Mouse (Mus musculus): ENCODE measurements around the gene Gbp8. TPM values are rescaled to one million over a fixed set of nuclear protein-coding genes. Genes with fewer than 3 reads are reported as not detected.

Gene Gbp8
- polyA plus RNA-seq, 1 experiment, result 1.2 TPM

GRCm38 (mm10) chr5:105032362-105032761 is 107.0 kb downstream of the Gbp8 start:
- Histone ChIP-seq H3K4me3 (ENCODE audit: insufficient read depth, low read depth, low read length) (no peak overlapping the region), H3K4me1 (ENCODE audit: control insufficient read depth, insufficient read depth, low read length) (no peaks in the 10 kb centered on the region), H3K27ac (ENCODE audit: insufficient read depth, low read depth, low read length) (no peak overlapping the region), H3K27me3 (replicated peaks; ENCODE audit: control insufficient read depth, insufficient read depth, low read length) (no peaks in the 10 kb centered on the region), H3K36me3 (ENCODE audit: control insufficient read depth, insufficient read depth, low read length) (no peaks in the 10 kb centered on the region)
- peak; percentile 58 for DNase-seq
- 45% methylated on average over 2 of the region's 2 CpGs for WGBS
- TF ChIP-seq CTCF (conservative IDR thresholded peaks at IDR 0.05; ENCODE audit: insufficient read depth, insufficient read length, low read depth, low read length) (no peak), POLR2A (IDR thresholded peaks at IDR 0.05; ENCODE audit: low read depth, low read length) (no peak)

- TF ChIP-seq CTCF (conservative IDR thresholded peaks at IDR 0.05; ENCODE audit: insufficient read depth, insufficient read length, low read depth, low read length), result no peak
- TF ChIP-seq POLR2A (IDR thresholded peaks at IDR 0.05; ENCODE audit: low read depth, low read length), result no peak
- Histone ChIP-seq H3K27me3 (replicated peaks; ENCODE audit: control insufficient read depth, insufficient read depth, low read length) (no peaks in the 10 kb centered on the region), H3K27ac (ENCODE audit: insufficient read depth, low read depth, low read length) (no peak overlapping the region), H3K4me3 (ENCODE audit: insufficient read depth, low read depth, low read length) (no peak overlapping the region), H3K4me1 (ENCODE audit: control insufficient read depth, insufficient read depth, low read length) (no peaks in the 10 kb centered on the region), H3K36me3 (ENCODE audit: control insufficient read depth, insufficient read depth, low read length) (no peaks in the 10 kb centered on the region)
- 81% methylated on average over 1 of the region's 1 CpGs for WGBS
- DNase-seq, result no peak
Measured at GRCm38 (mm10) chr5:105012551-105012950, 126.8 kb downstream of the Gbp8 start.

GRCm38 (mm10) chr5:105011570-105011969 is 127.8 kb downstream of the Gbp8 start:
- DNase-seq, result no peak
- WGBS, result 91% methylated on average over 4 of the region's 4 CpGs

GRCm38 (mm10) chr5:105010376-105010775 is 129.0 kb downstream of the Gbp8 start:
- H3K4me3 ChIP-seq (ENCODE audit: insufficient read depth, low read depth, low read length), result no peak overlapping the region
- no peaks in the 10 kb centered on the region for H3K4me1 ChIP-seq (ENCODE audit: control insufficient read depth, insufficient read depth, low read length)
- TF ChIP-seq CTCF (conservative IDR thresholded peaks at IDR 0.05; ENCODE audit: insufficient read depth, insufficient read length, low read depth, low read length) (no peak), POLR2A (IDR thresholded peaks at IDR 0.05; ENCODE audit: low read depth, low read length) (no peak)
- no peak for DNase-seq
- H3K27ac ChIP-seq (ENCODE audit: insufficient read depth, low read depth, low read length), result no peak overlapping the region
- no peaks in the 10 kb centered on the region for H3K27me3 ChIP-seq (replicated peaks; ENCODE audit: control insufficient read depth, insufficient read depth, low read length)
- no peaks in the 10 kb centered on the region for H3K36me3 ChIP-seq (ENCODE audit: control insufficient read depth, insufficient read depth, low read length)

More at GRCm38 (mm10) chr5:105011570-105011969, 127.8 kb downstream of the Gbp8 start:
- Histone ChIP-seq H3K27ac (ENCODE audit: insufficient read depth, low read depth, low read length) (no peak overlapping the region), H3K36me3 (ENCODE audit: control insufficient read depth, insufficient read depth, low read length) (no peaks in the 10 kb centered on the region), H3K27me3 (replicated peaks; ENCODE audit: control insufficient read depth, insufficient read depth, low read length) (no peaks in the 10 kb centered on the region), H3K4me1 (ENCODE audit: control insufficient read depth, insufficient read depth, low read length) (no peaks in the 10 kb centered on the region), H3K4me3 (ENCODE audit: insufficient read depth, low read depth, low read length) (no peak overlapping the region)
- TF ChIP-seq POLR2A (IDR thresholded peaks at IDR 0.05; ENCODE audit: low read depth, low read length) (no peak), CTCF (conservative IDR thresholded peaks at IDR 0.05; ENCODE audit: insufficient read depth, insufficient read length, low read depth, low read length) (no peak)

GRCm38 (mm10) chr5:104989411-104989810 is 149.9 kb downstream of the Gbp8 start:
- Histone ChIP-seq H3K4me1 (ENCODE audit: control insufficient read depth, insufficient read depth, low read length) (no peaks in the 10 kb centered on the region), H3K27ac (ENCODE audit: insufficient read depth, low read depth, low read length) (no peak overlapping the region), H3K4me3 (ENCODE audit: insufficient read depth, low read depth, low read length) (no peak overlapping the region), H3K27me3 (replicated peaks; ENCODE audit: control insufficient read depth, insufficient read depth, low read length) (no peaks in the 10 kb centered on the region), H3K36me3 (ENCODE audit: control insufficient read depth, insufficient read depth, low read length) (no peaks in the 10 kb centered on the region)
- no peak for DNase-seq
- 71% methylated on average over 2 of the region's 2 CpGs for WGBS
- no peak for TF ChIP-seq POLR2A (IDR thresholded peaks at IDR 0.05; ENCODE audit: low read depth, low read length)
- TF ChIP-seq CTCF (conservative IDR thresholded peaks at IDR 0.05; ENCODE audit: insufficient read depth, insufficient read length, low read depth, low read length), result no peak

GRCm38 (mm10) chr5:104988000-104988399 is 151.3 kb downstream of the Gbp8 start:
- Histone ChIP-seq H3K36me3 (ENCODE audit: control insufficient read depth, insufficient read depth, low read length) (no peaks in the 10 kb centered on the region), H3K27me3 (replicated peaks; ENCODE audit: control insufficient read depth, insufficient read depth, low read length) (no peaks in the 10 kb centered on the region), H3K27ac (ENCODE audit: insufficient read depth, low read depth, low read length) (0 out of 2 replicates have a peak overlapping the region, but pooled peaks have one; percentile 17), H3K4me1 (ENCODE audit: control insufficient read depth, insufficient read depth, low read length) (no peaks in the 10 kb centered on the region), H3K4me3 (ENCODE audit: insufficient read depth, low read depth, low read length) (no peak overlapping the region)
- WGBS, result 55% methylated on average over 2 of the region's 2 CpGs
- TF ChIP-seq POLR2A (IDR thresholded peaks at IDR 0.05; ENCODE audit: low read depth, low read length) (no peak), CTCF (conservative IDR thresholded peaks at IDR 0.05; ENCODE audit: insufficient read depth, insufficient read length, low read depth, low read length) (no peak)
- peak; percentile 21 for DNase-seq

GRCm38 (mm10) chr5:104986706-104987105 is 152.6 kb downstream of the Gbp8 start:
- no peaks in the 10 kb centered on the region for H3K4me1 ChIP-seq (ENCODE audit: control insufficient read depth, insufficient read depth, low read length)
- H3K27ac ChIP-seq (ENCODE audit: insufficient read depth, low read depth, low read length), result no peak overlapping the region
- 35% methylated on average over 1 of the region's 1 CpGs for WGBS
- H3K36me3 ChIP-seq (ENCODE audit: control insufficient read depth, insufficient read depth, low read length), result no peaks in the 10 kb centered on the region
- H3K4me3 ChIP-seq (ENCODE audit: insufficient read depth, low read depth, low read length), result no peak overlapping the region
- H3K27me3 ChIP-seq (replicated peaks; ENCODE audit: control insufficient read depth, insufficient read depth, low read length), result no peaks in the 10 kb centered on the region
- TF ChIP-seq POLR2A (IDR thresholded peaks at IDR 0.05; ENCODE audit: low read depth, low read length), result no peak
- peak; percentile 38 for TF ChIP-seq CTCF (conservative IDR thresholded peaks at IDR 0.05; ENCODE audit: insufficient read depth, insufficient read length, low read depth, low read length)
- peak; percentile 62 for DNase-seq
